Mouse (Mus musculus): Measurements from ENCODE around the gene Cdr2l. TPM values are rescaled to one million over a fixed set of nuclear protein-coding genes. Genes with fewer than 3 reads are reported as not detected.

The Cdr2l gene
- total RNA-seq, 1 experiment from 2014 or later: not detected

- no peak for ATAC-seq (replicated peaks; ENCODE audit: insufficient number of reproducible peaks, low FRiP score, low TSS enrichment, poor library complexity, severe bottlenecking)
Measured at GRCm38 (mm10) chr11:115430561-115430960, 48.8 kb downstream of the Cdr2l start.

- ATAC-seq (replicated peaks; ENCODE audit: insufficient number of reproducible peaks, low FRiP score, low TSS enrichment, poor library complexity, severe bottlenecking): no peak
Measured at GRCm38 (mm10) chr11:115432814-115433213, 51.1 kb downstream of the Cdr2l start.

GRCm38 (mm10) chr11:115433342-115433741 lies 51.6 kb downstream of the Cdr2l start:
- no peak for ATAC-seq (replicated peaks; ENCODE audit: insufficient number of reproducible peaks, low FRiP score, low TSS enrichment, poor library complexity, severe bottlenecking)

- ATAC-seq (replicated peaks; ENCODE audit: insufficient number of reproducible peaks, low FRiP score, low TSS enrichment, poor library complexity, severe bottlenecking): no peak
Measured at GRCm38 (mm10) chr11:115435596-115436337, 54.1 kb downstream of the Cdr2l start.

GRCm38 (mm10) chr11:115437571-115438122 lies 55.9 kb downstream of the Cdr2l start:
- ATAC-seq (replicated peaks; ENCODE audit: insufficient number of reproducible peaks, low FRiP score, low TSS enrichment, poor library complexity, severe bottlenecking): no peak

GRCm38 (mm10) chr11:115439326-115439725 lies 57.6 kb downstream of the Cdr2l start:
- ATAC-seq (replicated peaks; ENCODE audit: insufficient number of reproducible peaks, low FRiP score, low TSS enrichment, poor library complexity, severe bottlenecking): no peak

- no peak for ATAC-seq (replicated peaks; ENCODE audit: insufficient number of reproducible peaks, low FRiP score, low TSS enrichment, poor library complexity, severe bottlenecking)
Measured at GRCm38 (mm10) chr11:115439906-115440595, 58.3 kb downstream of the Cdr2l start, which contains the start of gene Trim80. TSS of gene Trim80 (plus strand) at chr11:115440545.

- no peak for ATAC-seq (replicated peaks; ENCODE audit: insufficient number of reproducible peaks, low FRiP score, low TSS enrichment, poor library complexity, severe bottlenecking)
Measured at GRCm38 (mm10) chr11:115441417-115441816, 59.7 kb downstream of the Cdr2l start.

Other genes with a start within 250 kb of the Cdr2l start
- gene Cd300lf, start 247.9 kb upstream of the Cdr2l start, total RNA-seq (2017): 20.4 to 32.5 TPM (median 25.8 TPM) in 3 replicates
- 65.9 to 104 TPM (median 70.4 TPM) in 3 replicates for gene Slc9a3r1, start 218.6 kb upstream of the Cdr2l start, total RNA-seq (2017)
- 12.1 to 32.4 TPM (median 17.3 TPM) in 3 replicates for gene Tmem104, start 194.4 kb upstream of the Cdr2l start, total RNA-seq (2017)
- 25.4 to 39.9 TPM (median 37.8 TPM) in 3 replicates for gene Nat9, start 194.1 kb upstream of the Cdr2l start, total RNA-seq (2017)
- gene Grin2c, start 114.7 kb upstream of the Cdr2l start, total RNA-seq (2017): not detected in 3 replicates
- 8.4 to 14.8 TPM (median 11.7 TPM) in 3 replicates for gene Fdxr, start 104.9 kb upstream of the Cdr2l start, total RNA-seq (2017)
- gene Fads6, start 84.3 kb upstream of the Cdr2l start, total RNA-seq (2017): 0.11 to 0.78 TPM (median 0.38 TPM) in 3 replicates
- gene Otop2, start 74.8 kb upstream of the Cdr2l start, total RNA-seq (2017): not detected in 3 replicates
- gene Ush1g, start 59.9 kb upstream of the Cdr2l start, total RNA-seq (2017): not detected in 3 replicates
- gene Otop3, start 47.2 kb upstream of the Cdr2l start, total RNA-seq (2017): 0.39 TPM in 1 of 3 replicates, not detected in the others
- 4.7 to 13.4 TPM (median 7.5 TPM) in 3 replicates for gene Hid1, start 14.2 kb upstream of the Cdr2l start, total RNA-seq (2017)
- gene Mrpl58, start 21.8 kb downstream of the Cdr2l start, total RNA-seq (2017): 57.9 to 84.5 TPM (median 60.9 TPM) in 3 replicates
- 553 to 728 TPM (median 631 TPM) in 3 replicates for gene Atp5h, start 38.0 kb downstream of the Cdr2l start, total RNA-seq (2017)
- gene Kctd2, start 38.2 kb downstream of the Cdr2l start, total RNA-seq (2017): 20.7 to 29.6 TPM (median 24.3 TPM) in 3 replicates
- gene Trim80, start 58.6 kb downstream of the Cdr2l start, total RNA-seq (2017): not detected in 3 replicates
- gene Slc16a5, start 80.6 kb downstream of the Cdr2l start, total RNA-seq (2017): 0.39 TPM in 1 of 3 replicates, not detected in the others
- gene Armc7, start 93.8 kb downstream of the Cdr2l start, total RNA-seq (2017): 23.8 to 24.6 TPM (median 24.2 TPM) in 3 replicates
- gene Nt5c, start 109.9 kb downstream of the Cdr2l start, total RNA-seq (2017): 154 to 190 TPM (median 179 TPM) in 3 replicates
- 230 to 253 TPM (median 234 TPM) in 3 replicates for gene Jpt1, start 132.5 kb downstream of the Cdr2l start, total RNA-seq (2017)
- gene Sumo2, start 154.4 kb downstream of the Cdr2l start, total RNA-seq (2017): 356 to 417 TPM (median 357 TPM) in 3 replicates
- gene Nup85, start 182.5 kb downstream of the Cdr2l start, total RNA-seq (2017): 44.3 to 90.7 TPM (median 75.8 TPM) in 3 replicates
- 20.4 to 30.1 TPM (median 20.7 TPM) in 3 replicates for gene Mrps7, start 222.0 kb downstream of the Cdr2l start, total RNA-seq (2017)
- 32.1 to 47.8 TPM (median 37.8 TPM) in 3 replicates for gene Gga3, start 222.1 kb downstream of the Cdr2l start, total RNA-seq (2017)
- 37.5 to 42.1 TPM (median 41.2 TPM) in 3 replicates for gene Mif4gd, start 231.1 kb downstream of the Cdr2l start, total RNA-seq (2017)
- 14.2 to 23.5 TPM (median 15.3 TPM) in 3 replicates for gene Slc25a19, start 246.4 kb downstream of the Cdr2l start, total RNA-seq (2017)

Measured in monocyte, adult 5-6 weeks (primary cell).